Mouse (Mus musculus): ENCODE data around the gene Snf8. TPM values are rescaled to one million over a fixed set of nuclear protein-coding genes. Genes with fewer than 3 reads are reported as not detected.
A peak's percentile ranks its signal among the peaks of the same experiment; 100 is the strongest.

Gene Snf8
- polyA plus RNA-seq, 1 experiment from 2014 or later: 106 TPM

DNA sequence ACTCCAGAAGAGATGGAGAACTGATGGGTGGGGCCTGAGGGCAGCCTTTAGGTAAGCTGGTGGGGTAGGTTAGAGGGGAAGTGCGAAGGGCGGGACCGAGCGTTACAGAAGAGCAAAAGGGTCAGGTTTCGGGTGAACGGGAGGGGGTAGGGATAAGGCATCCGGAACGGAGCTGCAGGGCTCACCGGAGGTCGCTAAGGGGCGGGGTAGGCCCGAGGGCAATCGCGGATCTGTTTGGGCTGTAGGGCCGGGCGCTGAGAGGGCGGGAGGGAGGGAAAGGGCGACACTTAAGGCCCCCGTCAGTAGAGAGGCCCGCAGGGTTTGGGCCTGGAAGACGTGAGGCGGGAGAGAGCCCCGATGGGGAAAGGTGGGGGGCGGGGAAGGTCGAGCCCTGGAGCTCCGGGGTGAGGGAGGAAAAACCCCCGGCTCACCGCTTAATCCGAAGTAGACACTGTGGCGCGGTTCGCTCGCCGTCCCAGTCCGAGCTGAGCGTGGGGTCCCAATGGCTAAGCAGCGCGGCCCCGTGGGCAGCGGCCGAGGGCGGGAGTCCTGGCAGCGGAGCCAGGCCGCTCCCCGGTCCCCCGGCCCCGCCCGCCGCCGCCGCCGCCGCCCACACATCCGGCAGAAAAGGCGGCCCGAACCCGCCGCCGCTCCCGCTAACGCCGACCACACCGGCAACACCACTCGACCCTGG is 30.0 kb downstream of the Snf8 start:
- Histone ChIP-seq H3K36me3 (replicated peaks) (peaks cover 44% of the 10 kb centered on the region), H3K4me3 (peak overlapping the region; percentile 98), H3K4me1 (peaks cover 28% of the 10 kb centered on the region), H3K27ac (replicated peaks) (peak overlapping the region; percentile 96), H3K27me3 (replicated peaks; ENCODE audit: low read depth, poor library complexity, severe bottlenecking) (no peaks in the 10 kb centered on the region), H3K9me3 (no peaks in the 10 kb centered on the region)
- under 1% methylated on average over 64 of the region's 64 CpGs for WGBS
- peak; percentile 78 for DNase-seq (ENCODE audit: low spot score)

DNA sequence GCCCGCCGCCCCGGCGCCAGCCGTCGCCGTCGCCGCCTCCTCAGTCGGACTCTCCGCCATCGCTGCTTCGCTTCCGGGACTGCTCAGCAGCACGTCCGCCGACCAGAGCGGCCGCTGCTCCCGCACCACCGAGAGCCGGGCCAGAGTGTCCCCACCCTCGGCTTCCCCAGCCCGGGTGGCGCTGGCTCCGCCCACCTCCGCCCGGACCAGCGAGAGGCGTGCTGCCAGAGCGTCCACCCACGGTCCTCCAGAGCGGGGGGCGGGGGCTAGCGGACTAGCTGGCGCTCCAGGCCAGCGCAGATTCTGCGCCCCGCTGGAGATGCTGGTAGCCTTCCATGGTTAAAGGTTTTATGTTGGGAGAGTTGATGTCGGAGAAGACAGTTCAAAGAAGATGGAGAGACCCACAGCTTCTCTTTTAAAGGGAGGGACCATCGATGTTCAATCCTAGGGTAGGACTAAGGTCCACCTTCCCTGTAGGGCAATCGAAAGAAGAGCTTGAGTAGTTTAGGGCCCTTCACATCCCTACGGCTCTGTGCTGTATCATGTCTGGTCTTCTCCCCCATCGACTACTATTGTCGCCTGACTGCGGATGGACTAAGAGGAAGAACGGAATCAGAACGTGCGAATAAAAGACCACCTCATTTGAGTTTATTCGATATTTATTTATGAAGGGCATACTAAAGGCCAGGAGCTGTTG is 30.7 kb downstream of the Snf8 start, which contains the start of gene Ube2z:
Ube2z (minus strand) TSS at position 174 of the 697 bp plus-strand sequence.
- Histone ChIP-seq H3K27me3 (replicated peaks; ENCODE audit: low read depth, poor library complexity, severe bottlenecking) (no peaks in the 10 kb centered on the region), H3K4me3 (peak within 1 kb of the TSS; percentile 98), H3K36me3 (replicated peaks) (peaks cover 44% of the 10 kb centered on the region), H3K4me1 (peaks cover 28% of the 10 kb centered on the region), H3K9me3 (no peaks in the 10 kb centered on the region), H3K27ac (replicated peaks) (peak within 1 kb of the TSS; percentile 96)
- WGBS: 5% methylated on average over 50 of the region's 50 CpGs
- DNase-seq (ENCODE audit: low spot score): peak; percentile 98

GRCm38 (mm10) chr11:96068231-96068630 is 33.5 kb downstream of the Snf8 start:
- DNase-seq (ENCODE audit: low spot score): no peak
- Histone ChIP-seq H3K36me3 (replicated peaks) (peaks cover 37% of the 10 kb centered on the region), H3K27ac (replicated peaks) (no peak overlapping the region), H3K9me3 (no peaks in the 10 kb centered on the region), H3K27me3 (replicated peaks; ENCODE audit: low read depth, poor library complexity, severe bottlenecking) (no peaks in the 10 kb centered on the region), H3K4me1 (peaks cover 24% of the 10 kb centered on the region), H3K4me3 (no peak overlapping the region)
- WGBS: 72% methylated on average over 5 of the region's 5 CpGs

- no peak for DNase-seq (ENCODE audit: low spot score)
- peaks cover 26% of the 10 kb centered on the region for H3K4me1 ChIP-seq
- H3K4me3 ChIP-seq: no peak overlapping the region
- 93% methylated on average over 7 of the region's 7 CpGs for WGBS
- H3K27me3 ChIP-seq (replicated peaks; ENCODE audit: low read depth, poor library complexity, severe bottlenecking): no peaks in the 10 kb centered on the region
- H3K9me3 ChIP-seq: no peaks in the 10 kb centered on the region
- H3K36me3 ChIP-seq (replicated peaks): peaks cover 42% of the 10 kb centered on the region
- no peak overlapping the region for H3K27ac ChIP-seq (replicated peaks)
These were observed 35.7 kb downstream of the Snf8 start for GRCm38 (mm10) chr11:96070353-96070752.

- H3K27me3 ChIP-seq (replicated peaks; ENCODE audit: low read depth, poor library complexity, severe bottlenecking): no peaks in the 10 kb centered on the region
These were observed 36.3 kb downstream of the Snf8 start for GRCm38 (mm10) chr11:96071013-96071412.

GRCm38 (mm10) chr11:96073295-96073993 is 38.8 kb downstream of the Snf8 start:
- no peaks in the 10 kb centered on the region for H3K27me3 ChIP-seq (replicated peaks; ENCODE audit: low read depth, poor library complexity, severe bottlenecking)
- no peaks in the 10 kb centered on the region for H3K9me3 ChIP-seq
- peaks cover 40% of the 10 kb centered on the region for H3K36me3 ChIP-seq (replicated peaks)
- H3K4me3 ChIP-seq: peak overlapping the region; percentile 84; the same call in 1 of the 2 replicates
- H3K27ac ChIP-seq (replicated peaks): no peak overlapping the region
- DNase-seq (ENCODE audit: low spot score): no peak
- 87% methylated on average over 9 of the region's 9 CpGs for WGBS
- H3K4me1 ChIP-seq: peaks cover 21% of the 10 kb centered on the region

More at GRCm38 (mm10) chr11:96071013-96071412, 36.3 kb downstream of the Snf8 start:
- Histone ChIP-seq H3K4me1 (peaks cover 20% of the 10 kb centered on the region), H3K36me3 (replicated peaks) (peaks cover 42% of the 10 kb centered on the region), H3K9me3 (no peaks in the 10 kb centered on the region), H3K4me3 (no peak overlapping the region), H3K27ac (replicated peaks) (no peak overlapping the region)
- DNase-seq (ENCODE audit: low spot score): no peak
- WGBS: 90% methylated on average over 1 of the region's 1 CpGs

DNA sequence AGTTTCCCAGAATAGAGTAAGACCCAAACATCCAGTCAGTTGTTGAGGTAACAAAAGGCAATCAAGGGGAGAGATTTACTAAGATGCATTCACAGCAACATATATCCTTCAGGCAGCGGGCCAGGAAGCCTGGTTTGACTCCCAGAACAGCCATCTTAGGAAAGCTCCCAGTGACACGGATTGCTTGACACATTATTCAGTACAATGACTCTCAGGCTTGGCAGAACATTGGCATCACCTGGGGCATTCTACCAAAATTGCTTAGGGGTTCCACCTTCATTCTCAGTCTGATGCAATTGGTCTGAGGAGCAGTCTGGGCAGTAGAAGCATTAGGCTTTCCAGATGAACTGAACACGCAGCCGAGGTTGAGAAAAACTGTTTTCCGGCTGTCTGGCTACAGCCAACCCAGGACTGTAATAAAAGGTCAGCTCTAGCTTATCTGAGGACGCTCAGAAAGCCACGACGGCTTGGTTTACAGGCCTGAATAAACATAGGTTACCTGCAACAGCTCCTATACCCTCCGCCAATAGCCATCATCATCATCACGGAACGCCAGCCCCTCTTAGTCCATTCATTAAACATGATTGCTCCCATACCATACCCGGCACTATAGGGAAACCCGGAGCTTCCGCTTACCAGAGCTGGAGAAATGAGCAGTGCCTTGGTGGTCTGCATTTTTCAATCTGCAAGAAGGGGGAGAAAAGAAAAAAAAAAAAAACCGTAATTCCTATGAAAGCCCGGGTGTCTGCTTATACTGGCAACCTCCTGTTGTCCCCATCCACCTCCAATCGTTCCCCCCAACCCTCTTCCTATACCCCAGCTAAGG is 39.9 kb downstream of the Snf8 start:
- H3K4me1 ChIP-seq: peaks cover 21% of the 10 kb centered on the region
- no peaks in the 10 kb centered on the region for H3K27me3 ChIP-seq (replicated peaks; ENCODE audit: low read depth, poor library complexity, severe bottlenecking)
- H3K4me3 ChIP-seq: peak overlapping the region; percentile 84
- DNase-seq (ENCODE audit: low spot score): no peak
- 27% methylated on average over 17 of the region's 17 CpGs for WGBS
- no peaks in the 10 kb centered on the region for H3K9me3 ChIP-seq
- H3K27ac ChIP-seq (replicated peaks): peak overlapping the region; percentile 88
- H3K36me3 ChIP-seq (replicated peaks): peaks cover 36% of the 10 kb centered on the region

DNA sequence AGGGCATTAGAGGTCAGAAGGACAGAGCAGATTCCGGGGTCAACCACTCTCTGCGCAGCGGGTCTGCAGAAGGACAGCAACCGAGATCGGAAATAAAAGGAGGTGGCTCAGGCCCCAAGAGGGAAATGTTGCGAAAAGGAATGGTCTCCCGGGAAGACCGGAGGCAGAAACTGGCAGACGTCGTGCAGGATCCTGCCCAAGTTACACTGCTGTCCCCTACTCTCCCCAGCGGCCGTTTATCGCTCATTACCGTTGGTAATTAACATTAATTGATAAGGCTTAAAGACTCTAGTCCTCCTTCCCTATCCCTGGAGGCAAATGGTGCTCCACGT is 40.5 kb downstream of the Snf8 start:
- Histone ChIP-seq H3K4me3 (peak overlapping the region; percentile 84), H3K27me3 (replicated peaks; ENCODE audit: low read depth, poor library complexity, severe bottlenecking) (no peaks in the 10 kb centered on the region), H3K4me1 (peaks cover 21% of the 10 kb centered on the region), H3K9me3 (no peaks in the 10 kb centered on the region), H3K27ac (replicated peaks) (peak overlapping the region; percentile 88), H3K36me3 (replicated peaks) (peaks cover 30% of the 10 kb centered on the region)
- WGBS: under 1% methylated on average over 15 of the region's 15 CpGs
- DNase-seq (ENCODE audit: low spot score): no peak

DNA sequence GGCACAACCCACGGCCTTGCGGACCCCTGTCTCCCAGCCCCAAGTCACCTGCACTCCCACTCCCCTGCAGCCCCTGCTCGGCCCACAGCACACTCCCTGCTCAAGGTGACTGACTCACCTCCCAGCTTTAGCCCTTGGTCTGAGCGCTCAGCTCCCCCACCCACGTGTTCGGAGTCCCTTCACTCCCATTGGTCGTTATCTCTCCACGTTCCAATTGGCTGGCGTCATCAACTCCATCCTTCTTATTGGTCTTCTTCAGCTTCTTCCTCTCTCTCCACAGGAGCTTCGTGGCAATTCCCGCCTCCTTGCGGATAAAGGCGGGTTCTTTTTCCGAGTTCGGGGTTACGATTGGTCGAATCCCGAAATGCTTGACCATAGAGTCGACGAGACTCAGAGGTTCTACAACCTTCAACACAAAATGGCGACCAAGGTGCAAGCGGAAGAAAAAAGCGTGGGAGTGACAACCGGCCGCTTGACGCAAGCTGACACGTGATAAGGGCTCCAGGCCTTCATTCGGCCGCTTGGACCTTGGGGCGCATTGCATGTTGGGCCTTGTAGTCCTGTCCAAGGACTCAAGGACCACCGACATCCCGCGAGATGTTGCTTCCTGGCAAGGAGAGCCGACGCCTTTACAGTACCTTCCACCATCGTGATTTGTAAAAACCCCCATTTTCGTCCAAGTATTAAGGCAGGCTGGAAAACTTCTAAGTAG is 41.0 kb downstream of the Snf8 start, which contains the start of gene Atp5g1:
Atp5g1 (minus strand) TSS at position 162 of the 712 bp plus-strand sequence.
- DNase-seq (ENCODE audit: low spot score): peak; percentile 98
- Histone ChIP-seq H3K27me3 (replicated peaks; ENCODE audit: low read depth, poor library complexity, severe bottlenecking) (no peaks in the 10 kb centered on the region), H3K4me1 (peaks cover 21% of the 10 kb centered on the region), H3K36me3 (replicated peaks) (peaks cover 25% of the 10 kb centered on the region), H3K4me3 (peak within 1 kb of the TSS; percentile 84), H3K9me3 (no peaks in the 10 kb centered on the region), H3K27ac (replicated peaks) (peak within 1 kb of the TSS; percentile 88)
- WGBS: under 1% methylated on average over 37 of the region's 37 CpGs

DNA sequence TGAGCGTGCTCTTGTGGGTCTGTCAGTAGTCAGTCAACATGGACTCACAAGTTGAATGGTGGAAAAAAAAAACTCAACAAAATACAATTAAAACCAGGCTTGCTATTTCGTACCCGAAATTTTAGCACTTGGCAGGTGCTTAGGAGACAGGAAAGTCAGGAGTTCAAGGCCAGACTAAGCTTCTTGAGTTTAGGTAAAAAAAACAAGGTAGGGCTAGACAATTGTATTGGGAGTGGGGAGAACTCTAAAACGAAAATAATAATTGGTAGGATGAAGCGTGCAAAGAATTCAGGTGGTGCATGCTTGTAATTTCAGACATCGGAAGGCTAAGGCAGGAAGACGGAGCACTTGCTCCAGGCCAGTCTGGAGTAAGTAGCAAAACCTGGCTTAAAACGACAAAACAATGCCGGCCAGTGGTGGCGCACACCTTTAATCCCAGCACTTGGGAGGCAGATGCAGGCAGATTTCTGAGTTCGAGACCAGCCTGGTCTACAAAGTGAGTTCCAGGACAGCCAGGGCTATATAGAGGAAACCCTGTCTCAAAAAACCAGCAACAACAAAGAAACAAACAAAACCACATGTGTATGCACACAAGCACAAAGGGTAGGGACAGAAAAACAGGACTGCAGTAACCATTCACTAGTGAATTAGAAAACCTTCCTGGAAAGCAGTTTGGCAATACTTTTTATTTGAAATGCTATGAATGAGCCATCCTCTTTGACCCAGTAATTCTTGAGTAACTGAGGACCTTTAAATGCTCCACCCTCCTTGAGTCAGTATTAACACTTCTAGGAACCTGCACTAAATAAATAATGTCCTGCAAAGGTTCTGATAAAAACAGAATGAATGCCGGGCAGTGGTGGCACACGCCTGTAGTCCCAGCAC is 41.8 kb downstream of the Snf8 start:
- Histone ChIP-seq H3K9me3 (no peaks in the 10 kb centered on the region), H3K27ac (replicated peaks) (peak overlapping the region; percentile 79), H3K36me3 (replicated peaks) (peaks cover 17% of the 10 kb centered on the region), H3K4me3 (peak overlapping the region; percentile 84), H3K27me3 (replicated peaks; ENCODE audit: low read depth, poor library complexity, severe bottlenecking) (no peaks in the 10 kb centered on the region), H3K4me1 (peaks cover 21% of the 10 kb centered on the region)
- no peak for DNase-seq (ENCODE audit: low spot score)
- 68% methylated on average over 13 of the region's 13 CpGs for WGBS

GRCm38 (mm10) chr11:96080736-96081135 is 46.1 kb downstream of the Snf8 start:
- 82% methylated on average over 5 of the region's 5 CpGs for WGBS

More at GRCm38 (mm10) chr11:96080736-96081135, 46.1 kb downstream of the Snf8 start:
- H3K4me1 ChIP-seq: peaks cover 2% of the 10 kb centered on the region; the same call in 1 of the 2 replicates
- no peak for DNase-seq (ENCODE audit: low spot score)
- H3K27ac ChIP-seq (replicated peaks): no peak overlapping the region
- H3K27me3 ChIP-seq (replicated peaks; ENCODE audit: low read depth, poor library complexity, severe bottlenecking): no peaks in the 10 kb centered on the region
- H3K9me3 ChIP-seq: no peaks in the 10 kb centered on the region
- no peak overlapping the region for H3K4me3 ChIP-seq
- H3K36me3 ChIP-seq (replicated peaks): no peaks in the 10 kb centered on the region

Measured in embryonic facial prominence, embryonic 10.5 days (tissue).